Mouse (Mus musculus): ENCODE data around the gene Cacybp.

Cacybp gene

GRCm38 (mm10) chr1:160214171-160214570 lies 1.5 kb upstream of the Cacybp start:
- no peak for DNase-seq (ENCODE audit: low read depth, low spot score)

GRCm38 (mm10) chr1:160212123-160212691 lies 468 bp downstream of the Cacybp start:
- DNase-seq (ENCODE audit: low read depth, low spot score) = peak; percentile 18

GRCm38 (mm10) chr1:160211597-160212122 lies 1.0 kb downstream of the Cacybp start:
- no peak for DNase-seq (ENCODE audit: low read depth, low spot score)

GRCm38 (mm10) chr1:160210566-160210965 lies 2.1 kb downstream of the Cacybp start:
- DNase-seq (ENCODE audit: low read depth, low spot score) = no peak

GRCm38 (mm10) chr1:160209844-160210243 lies 2.8 kb downstream of the Cacybp start:
- DNase-seq (ENCODE audit: low read depth, low spot score) = no peak

GRCm38 (mm10) chr1:160205486-160205885 lies 7.2 kb downstream of the Cacybp start:
- DNase-seq (ENCODE audit: low read depth, low spot score) = no peak

- no peak for DNase-seq (ENCODE audit: low read depth, low spot score)
These were observed 17.4 kb downstream of the Cacybp start for GRCm38 (mm10) chr1:160195337-160195663.

GRCm38 (mm10) chr1:160194529-160195336 lies 17.9 kb downstream of the Cacybp start, which contains the start of gene Mrps14:
Gene Mrps14, plus strand, starts transcription at chr1:160195215.
- DNase-seq (ENCODE audit: low read depth, low spot score) = peak; percentile 99

- no peak for DNase-seq (ENCODE audit: low read depth, low spot score)
These were observed 28.2 kb downstream of the Cacybp start for GRCm38 (mm10) chr1:160184506-160184905.

- DNase-seq (ENCODE audit: low read depth, low spot score) = no peak
These were observed 31.5 kb downstream of the Cacybp start for GRCm38 (mm10) chr1:160181216-160181615.

- no peak for DNase-seq (ENCODE audit: low read depth, low spot score)
These were observed 35.8 kb downstream of the Cacybp start for GRCm38 (mm10) chr1:160176903-160177302.

GRCm38 (mm10) chr1:160166600-160166999 lies 46.1 kb downstream of the Cacybp start:
- no peak for DNase-seq (ENCODE audit: low read depth, low spot score)

GRCm38 (mm10) chr1:160158190-160158589 lies 54.5 kb downstream of the Cacybp start:
- no peak for DNase-seq (ENCODE audit: low read depth, low spot score)

- no peak for DNase-seq (ENCODE audit: low read depth, low spot score)
These were observed 59.2 kb downstream of the Cacybp start, which contains the start of gene Tnn for GRCm38 (mm10) chr1:160153480-160153879. Gene Tnn, minus strand, starts transcription at chr1:160153580.

All from skeletal muscle tissue, adult 2 months (tissue).